Mouse (Mus musculus) lung, embryonic 15.5 days (tissue): ENCODE data around the gene Sox6. TPM values are rescaled to one million over a fixed set of nuclear protein-coding genes. Genes with fewer than 3 reads are reported as not detected.

ENCODE experiments used
- ATAC-seq: fragments of 200-750 bp; cut with Nextera tagmentation; 2 replicates; pipeline ENCODE4 v1.8.0; 2017; ENCODE audit warnings: moderate number of reproducible peaks, borderline replicate concordance; ENCODE audit not compliant: low FRiP score, low TSS enrichment; ENCODE audit errors: extremely low read depth
- H3K27ac ChIP-seq: fragments of 300-500 bp; sonication (generic); 2 replicates; pipeline ENCODE4 v1.5.1; 2015; ENCODE audit warnings: moderate library complexity, mild to moderate bottlenecking, inconsistent platforms
- H3K27me3 ChIP-seq: fragments of 300-500 bp; sonication (generic); 2 replicates; pipeline ENCODE4 v1.6.1; 2015; ENCODE audit warnings: inconsistent platforms
- H3K36me3 ChIP-seq: fragments of 300-500 bp; sonication (generic); 2 replicates; pipeline ENCODE4 v1.6.1; 2015; ENCODE audit warnings: inconsistent platforms
- H3K4me1 ChIP-seq: fragments of 300-500 bp; sonication (generic); 2 replicates; pipeline ENCODE4 v1.6.1; 2015; ENCODE audit warnings: inconsistent platforms
- H3K4me2 ChIP-seq: fragments of 300-500 bp; sonication (generic); 2 replicates; pipeline ENCODE4 v1.6.1; 2015; ENCODE audit warnings: inconsistent platforms, mild to moderate bottlenecking, moderate library complexity
- H3K4me3 ChIP-seq: fragments of 300-500 bp; sonication (generic); 2 replicates; pipeline ENCODE4 v1.5.1; 2015; ENCODE audit warnings: mild to moderate bottlenecking, inconsistent platforms
- H3K9ac ChIP-seq: fragments of 300-500 bp; sonication (generic); 2 replicates; pipeline ENCODE4 v1.6.1; 2015; ENCODE audit warnings: inconsistent platforms
- H3K9me3 ChIP-seq: fragments of 300-500 bp; sonication (generic); 2 replicates; pipeline ENCODE4 v1.6.1; 2016; ENCODE audit warnings: inconsistent platforms
- WGBS: fragments of 180-500 bp; shearing (Covaris S2); methylation state at CpG from one replicate; pipeline ENCODE4 v1.1.7; 2015; 5-methylcytosine and 5-hydroxymethylcytosine counted together
- polyA plus RNA-seq: library from polyadenylated mRNA; unstranded; fragments of >200 nt; fragmentation: Nextera tagmentation; extraction: Ambion mirVana; gene quantifications from 2 replicates; pipeline ENCODE4 v1.2.1, GENCODE M21; 2015

Gene Sox6
- polyA plus RNA-seq, 1 experiment from 2014 or later = 23.1 TPM

GRCm38 (mm10) chr7:115450431-115451195, 588.0 kb downstream of the Sox6 start:
- ATAC-seq = no peak
- WGBS = 38% methylated on average over 23 of the region's 23 CpGs
- no peak overlapping the region for H3K4me3 ChIP-seq

GRCm38 (mm10) chr7:115448403-115449025, 590.1 kb downstream of the Sox6 start:
- Histone ChIP-seq H3K4me2 (no peak overlapping the region), H3K4me3 (no peak overlapping the region), H3K36me3 (no peaks in the 10 kb centered on the region), H3K27ac (no peak overlapping the region), H3K27me3 (no peaks in the 10 kb centered on the region), H3K4me1 (peaks cover 6% of the 10 kb centered on the region; the same call in 1 of the 2 replicates), H3K9ac (no peak overlapping the region), H3K9me3 (no peaks in the 10 kb centered on the region)
- WGBS = 50% methylated on average over 8 of the region's 8 CpGs
- ATAC-seq = no peak

More at GRCm38 (mm10) chr7:115450431-115451195, 588.0 kb downstream of the Sox6 start:
- Histone ChIP-seq H3K4me1 (peaks cover 6% of the 10 kb centered on the region; the same call in 1 of the 2 replicates), H3K4me2 (no peak overlapping the region), H3K27me3 (no peaks in the 10 kb centered on the region), H3K9ac (no peak overlapping the region), H3K36me3 (no peaks in the 10 kb centered on the region), H3K27ac (no peak overlapping the region), H3K9me3 (no peaks in the 10 kb centered on the region)

GRCm38 (mm10) chr7:115447091-115447490, 591.5 kb downstream of the Sox6 start:
- Histone ChIP-seq H3K36me3 (no peaks in the 10 kb centered on the region), H3K27ac (no peak overlapping the region), H3K4me3 (no peak overlapping the region), H3K9me3 (no peaks in the 10 kb centered on the region), H3K4me2 (no peak overlapping the region), H3K27me3 (no peaks in the 10 kb centered on the region), H3K9ac (no peak overlapping the region), H3K4me1 (peaks cover 6% of the 10 kb centered on the region; the same call in 1 of the 2 replicates)
- WGBS = 63% methylated on average over 3 of the region's 3 CpGs
- ATAC-seq = no peak

- WGBS = 29% methylated on average over 6 of the region's 6 CpGs
- Histone ChIP-seq H3K36me3 (no peaks in the 10 kb centered on the region), H3K4me3 (no peak overlapping the region), H3K9me3 (no peaks in the 10 kb centered on the region), H3K4me1 (peaks cover 6% of the 10 kb centered on the region; the same call in 1 of the 2 replicates), H3K9ac (no peak overlapping the region), H3K27me3 (no peaks in the 10 kb centered on the region), H3K27ac (no peak overlapping the region), H3K4me2 (no peak overlapping the region)
- no peak for ATAC-seq
These were observed 592.0 kb downstream of the Sox6 start for GRCm38 (mm10) chr7:115446481-115447016.

- no peak for ATAC-seq
- no peaks in the 10 kb centered on the region for H3K9me3 ChIP-seq
- H3K9ac ChIP-seq = no peak overlapping the region
- H3K4me1 ChIP-seq = 0 out of 2 replicates have a peak, but pooled peaks cover 5% of the 10 kb centered on the region
- H3K36me3 ChIP-seq = no peaks in the 10 kb centered on the region
- WGBS = 80% methylated on average over 7 of the region's 7 CpGs
- no peak overlapping the region for H3K4me2 ChIP-seq
- H3K4me3 ChIP-seq = no peak overlapping the region
- H3K27ac ChIP-seq = no peak overlapping the region
- peaks cover 3% of the 10 kb centered on the region for H3K27me3 ChIP-seq
These were observed 612.2 kb downstream of the Sox6 start for GRCm38 (mm10) chr7:115426161-115426982.

- Histone ChIP-seq H3K9me3 (no peaks in the 10 kb centered on the region), H3K27ac (no peak overlapping the region), H3K4me3 (no peak overlapping the region), H3K4me1 (0 out of 2 replicates have a peak, but pooled peaks cover 5% of the 10 kb centered on the region), H3K4me2 (no peak overlapping the region), H3K27me3 (peaks cover 5% of the 10 kb centered on the region), H3K9ac (no peak overlapping the region), H3K36me3 (no peaks in the 10 kb centered on the region)
- WGBS = 72% methylated on average over 7 of the region's 7 CpGs
- no peak for ATAC-seq
These were observed 615.8 kb downstream of the Sox6 start for GRCm38 (mm10) chr7:115422828-115423227.

- Histone ChIP-seq H3K9ac (no peak overlapping the region), H3K4me1 (0 out of 2 replicates have a peak, but pooled peaks cover 5% of the 10 kb centered on the region), H3K4me3 (no peak overlapping the region), H3K9me3 (no peaks in the 10 kb centered on the region), H3K27me3 (peaks cover 6% of the 10 kb centered on the region), H3K36me3 (no peaks in the 10 kb centered on the region), H3K27ac (no peak overlapping the region), H3K4me2 (no peak overlapping the region)
- WGBS = 35% methylated on average over 12 of the region's 12 CpGs
- ATAC-seq = no peak
These were observed 617.6 kb downstream of the Sox6 start for GRCm38 (mm10) chr7:115420960-115421359.

Other genes with a start within 250 kb of the Sox6 start
- 254 and 260 TPM in 2 replicates for gene 1110004F10Rik, start 601 bp upstream of the Sox6 start, polyA plus RNA-seq
- gene Gm4353, start 45.8 kb upstream of the Sox6 start, polyA plus RNA-seq = 0.36 and 1.1 TPM in 2 replicates